Mouse (Mus musculus): ENCODE results near the gene Slc2a12.
A peak's percentile ranks its signal among the peaks of the same experiment; 100 is the strongest.

Gene Slc2a12

DNA sequence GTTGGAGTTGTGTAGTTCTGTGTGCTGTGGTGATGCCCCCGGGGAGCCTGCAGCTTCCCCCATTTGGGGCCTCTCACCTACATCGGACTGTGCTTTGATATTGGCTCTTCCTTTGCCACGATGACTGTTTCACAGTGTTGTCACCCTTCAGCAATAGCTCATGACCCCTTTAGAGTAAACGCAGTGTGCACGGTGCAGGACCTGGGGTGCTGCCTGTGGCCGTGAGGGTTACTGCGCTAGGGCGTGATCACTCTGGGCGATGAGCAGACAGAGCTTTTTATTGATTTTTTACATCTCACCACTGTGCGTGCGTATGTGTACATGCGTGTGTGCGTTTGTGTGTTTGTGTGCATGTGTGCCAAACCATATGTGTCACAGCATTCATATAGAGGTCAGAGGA is 23.7 kb downstream of the Slc2a12 start:
- DNase-seq: no peak

DNA sequence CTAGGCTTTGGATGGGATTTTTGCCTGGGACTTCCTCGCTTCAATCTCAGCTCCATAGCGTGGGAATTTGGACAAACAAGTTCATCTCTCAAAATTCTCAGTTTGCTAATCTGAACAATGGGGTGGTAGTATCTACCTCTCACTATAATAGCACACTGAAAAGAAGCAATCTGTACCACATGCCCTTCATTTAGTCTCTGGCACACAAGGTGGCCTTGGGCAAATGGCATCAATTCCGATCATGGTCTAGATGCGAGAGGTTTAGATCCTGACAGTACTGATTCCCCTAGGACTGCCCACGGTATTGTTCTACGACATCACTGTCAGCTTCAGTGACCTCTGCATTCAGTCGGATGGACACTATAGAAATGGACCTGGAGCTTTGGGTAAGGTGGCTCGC is 29.4 kb downstream of the Slc2a12 start:
- no peak for DNase-seq

DNA sequence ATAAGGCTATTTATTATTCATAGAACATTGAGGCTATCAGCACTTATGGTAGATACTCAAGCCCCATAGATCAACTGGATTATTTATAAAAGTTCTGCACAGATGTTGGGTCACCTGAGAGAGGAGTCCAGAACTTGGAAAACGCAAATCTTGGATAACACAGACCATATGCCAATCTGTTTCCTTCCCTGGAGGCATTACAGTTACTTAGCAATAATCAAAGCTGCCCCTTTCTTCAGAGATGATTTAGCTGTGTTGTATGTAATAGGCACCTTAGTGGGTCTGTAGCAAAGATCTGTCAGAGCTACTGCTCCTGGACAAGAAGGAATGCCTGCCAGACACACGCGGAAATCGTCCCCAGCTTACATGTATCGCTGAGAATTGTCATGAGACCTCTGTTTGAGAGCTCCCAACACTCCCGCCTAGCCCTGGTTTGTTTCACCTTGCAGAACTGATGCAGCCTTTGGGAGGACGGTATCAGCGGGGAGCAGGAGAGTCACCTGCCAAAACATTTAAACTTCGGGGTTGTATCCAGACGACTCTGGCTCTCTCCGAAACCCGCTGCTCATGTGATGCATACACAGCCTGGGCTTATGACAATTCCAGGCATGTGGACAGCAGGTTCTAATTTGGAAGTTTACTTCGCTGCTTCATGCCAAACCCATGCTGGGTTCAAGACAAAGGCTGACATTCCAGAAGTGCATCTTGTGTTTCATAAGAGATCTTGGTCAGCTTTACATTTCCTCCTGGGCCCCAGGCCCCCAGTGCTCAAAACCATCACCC is 31.2 kb downstream of the Slc2a12 start:
- no peak for DNase-seq

DNA sequence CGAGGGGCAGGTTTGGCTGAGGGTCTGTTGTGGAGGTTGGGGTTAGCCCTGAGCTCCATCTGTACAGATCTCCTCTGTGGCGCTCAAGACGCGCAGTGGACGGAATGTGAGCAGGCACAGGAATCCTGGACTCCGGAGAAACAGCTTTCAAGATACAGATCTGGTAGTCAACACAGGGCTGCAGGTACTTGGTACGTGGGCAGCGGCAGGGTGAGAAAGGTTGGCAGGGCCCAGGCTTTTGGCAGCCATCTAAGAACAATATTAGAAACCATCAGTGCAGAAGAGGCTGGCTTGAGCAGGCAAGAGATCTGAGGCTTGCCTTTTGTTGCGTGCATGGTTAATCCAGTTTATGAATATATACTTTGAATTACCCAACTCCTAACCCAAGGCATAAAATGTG is 51.4 kb downstream of the Slc2a12 start:
- DNase-seq: peak; percentile 9

DNA sequence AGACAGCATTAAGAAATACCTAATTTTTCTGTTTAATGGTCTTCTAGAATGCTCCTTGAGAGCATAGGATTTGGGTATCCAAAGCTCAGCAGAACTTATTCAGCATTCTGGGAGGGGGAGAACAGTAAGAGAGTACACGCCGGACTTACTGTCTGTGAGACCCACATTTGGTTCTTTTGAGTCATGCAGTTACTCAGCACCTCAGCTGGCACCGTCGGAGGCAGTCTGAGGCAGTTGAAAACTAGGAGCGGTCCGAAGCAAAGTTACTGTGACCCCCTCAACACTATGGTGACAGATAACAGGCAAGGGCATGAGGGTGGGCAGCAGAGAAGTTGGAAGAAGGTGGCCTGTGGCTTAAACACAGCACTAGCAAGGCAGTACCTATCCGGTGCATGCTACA is 52.1 kb downstream of the Slc2a12 start:
- DNase-seq: no peak

DNA sequence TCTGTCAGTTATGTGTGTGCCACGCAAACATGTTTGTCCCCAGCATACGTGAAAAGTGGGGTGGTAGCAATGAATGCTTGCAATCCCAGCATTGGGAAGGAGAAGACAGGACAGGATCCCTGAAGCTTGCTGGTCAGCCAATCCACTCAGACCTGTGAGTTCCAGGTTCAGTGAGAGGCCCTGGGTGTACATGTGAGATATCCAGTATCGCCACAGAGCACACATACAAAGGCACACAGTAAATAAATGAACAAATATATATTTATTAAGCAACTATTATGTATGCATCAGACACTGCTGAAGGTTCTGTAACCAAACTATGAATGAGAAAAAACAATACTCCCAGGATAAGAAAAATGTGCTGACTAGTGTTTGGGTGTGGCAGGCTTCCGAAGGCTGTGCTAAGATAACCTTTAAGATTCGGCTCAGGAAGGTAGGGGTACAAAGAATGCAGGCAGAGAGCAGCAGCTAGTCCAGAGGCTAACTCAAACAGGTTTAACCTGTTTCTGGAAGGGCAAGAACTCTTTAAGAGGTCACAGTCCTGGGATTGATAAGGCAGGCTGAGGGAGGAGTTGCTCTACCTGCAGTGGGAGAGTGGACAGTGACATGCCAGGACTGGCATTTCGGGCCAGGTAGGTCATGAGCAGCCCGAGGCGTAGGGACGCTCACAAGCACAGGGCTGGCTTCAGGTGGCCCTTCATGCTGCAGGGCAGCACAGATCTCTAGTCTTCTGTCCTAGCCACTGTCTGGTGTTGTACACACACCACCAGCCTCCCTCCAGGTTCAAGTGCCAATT is 53.5 kb downstream of the Slc2a12 start:
- DNase-seq: peak; percentile 24

DNA sequence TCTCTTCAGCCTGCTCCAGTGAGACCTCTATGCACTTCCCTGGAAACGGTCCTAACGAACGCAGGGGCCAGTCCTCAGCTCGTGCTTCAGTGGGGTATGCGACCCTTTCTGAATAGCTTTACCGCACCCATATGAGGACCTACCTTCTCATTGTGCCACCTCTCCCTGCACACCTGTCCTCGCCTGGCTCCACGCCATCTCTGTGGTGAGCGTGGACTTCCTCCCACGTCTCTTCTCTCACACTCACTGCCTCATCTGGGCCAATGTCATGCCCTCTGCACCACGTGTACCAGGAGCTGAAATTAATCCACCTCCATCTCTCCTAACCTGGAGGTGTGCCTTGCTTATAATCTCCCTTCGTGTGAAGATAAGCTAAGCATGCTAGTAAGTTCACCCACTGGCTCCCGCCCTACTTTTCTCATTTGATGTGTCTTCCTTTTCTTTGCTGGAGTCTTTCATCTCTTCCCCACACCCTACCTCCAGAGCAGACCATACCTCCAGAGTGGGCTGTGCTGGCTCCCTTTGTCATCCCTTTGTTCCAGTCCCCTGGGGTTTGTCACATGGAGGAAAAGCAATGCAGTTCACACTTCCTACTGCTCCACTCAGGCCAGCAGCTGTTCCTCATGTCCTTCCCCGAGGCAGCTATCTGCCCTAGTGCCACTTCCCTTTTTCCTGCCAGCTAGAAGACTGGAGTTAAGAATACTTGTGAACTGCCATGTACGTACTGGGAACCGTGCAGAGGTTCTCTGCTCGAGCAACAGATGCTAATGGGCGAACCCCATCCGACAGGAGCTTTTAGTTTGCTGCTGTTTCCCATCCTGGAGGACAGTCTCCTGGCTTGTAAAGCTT is 54.9 kb downstream of the Slc2a12 start:
- no peak for DNase-seq

DNA sequence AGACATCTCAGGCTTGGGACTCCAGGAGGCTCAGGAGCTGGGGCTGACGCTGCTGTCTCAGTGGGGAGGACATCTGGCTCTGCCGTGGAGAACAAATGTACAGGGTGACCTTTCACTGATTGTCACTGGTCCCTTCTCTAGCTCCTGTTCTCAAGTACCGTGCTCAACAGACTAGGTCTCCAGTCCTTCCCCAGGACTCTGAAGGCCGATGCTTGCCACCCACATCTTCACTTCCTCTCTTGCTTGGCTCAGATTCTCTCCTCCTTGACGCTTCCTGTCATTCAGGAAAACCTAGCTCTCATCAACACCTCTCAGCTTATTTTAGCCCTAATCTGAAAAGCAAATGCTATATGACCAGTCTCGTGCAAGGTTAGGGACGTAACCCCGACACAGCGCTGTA is 56.0 kb downstream of the Slc2a12 start:
- DNase-seq: no peak

DNA sequence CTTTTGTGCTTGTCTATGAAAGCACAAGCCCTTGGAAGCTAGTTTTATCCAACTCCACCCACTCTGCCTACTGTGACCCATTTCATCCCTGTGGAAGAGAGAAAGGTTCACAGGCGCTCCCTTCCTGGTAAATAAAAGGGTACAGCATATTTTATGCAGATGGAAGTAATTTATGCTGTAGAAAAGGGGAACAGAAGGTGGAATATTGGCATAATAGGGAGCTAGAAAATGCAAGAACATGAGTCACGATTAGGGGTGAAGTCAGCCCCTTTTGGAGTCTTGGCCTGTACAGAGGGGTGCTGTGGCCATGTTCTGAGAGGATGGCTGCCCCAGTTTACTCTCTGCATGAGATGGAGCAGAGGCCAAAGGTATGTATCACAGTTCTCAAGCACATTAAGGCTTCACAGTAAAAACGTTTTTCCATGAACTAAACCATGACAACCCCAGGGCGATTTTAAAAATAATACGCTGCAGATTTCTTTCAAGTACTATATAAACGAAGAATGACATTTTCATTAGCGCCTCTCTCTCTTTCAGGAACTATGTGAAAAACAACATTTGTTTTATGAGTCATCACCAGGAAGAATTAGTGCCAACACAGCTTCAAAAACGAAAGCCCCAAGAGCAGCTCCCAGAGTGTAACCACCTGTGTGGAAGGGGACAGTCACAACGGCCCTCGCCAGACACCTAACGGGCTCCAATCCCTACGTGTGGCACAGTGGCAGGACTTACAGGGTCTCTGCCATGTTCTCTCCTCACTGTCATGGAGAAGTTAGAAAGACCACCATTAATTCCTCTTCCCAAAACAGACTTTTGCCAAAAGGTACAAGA is 56.9 kb downstream of the Slc2a12 start:
- DNase-seq: no peak

DNA sequence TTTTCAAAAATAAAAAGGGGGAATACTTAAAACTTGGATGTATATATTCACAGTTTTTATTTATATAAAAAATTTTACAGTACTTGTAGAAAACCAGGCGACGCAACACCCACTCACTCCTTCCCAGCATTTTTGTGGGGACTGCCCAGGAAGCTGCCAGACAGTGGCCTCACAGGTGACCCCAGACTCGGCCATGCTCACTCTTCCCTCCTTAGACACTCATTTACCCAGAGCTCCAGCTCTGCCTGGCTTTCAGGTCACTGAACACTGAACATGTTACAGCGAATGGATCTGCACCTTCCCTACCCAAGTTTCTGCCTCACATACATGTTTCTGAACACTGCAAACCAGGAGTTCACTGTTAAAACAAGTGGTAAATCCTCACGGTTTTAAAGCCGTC is 59.0 kb downstream of the Slc2a12 start:
- no peak for DNase-seq

DNA sequence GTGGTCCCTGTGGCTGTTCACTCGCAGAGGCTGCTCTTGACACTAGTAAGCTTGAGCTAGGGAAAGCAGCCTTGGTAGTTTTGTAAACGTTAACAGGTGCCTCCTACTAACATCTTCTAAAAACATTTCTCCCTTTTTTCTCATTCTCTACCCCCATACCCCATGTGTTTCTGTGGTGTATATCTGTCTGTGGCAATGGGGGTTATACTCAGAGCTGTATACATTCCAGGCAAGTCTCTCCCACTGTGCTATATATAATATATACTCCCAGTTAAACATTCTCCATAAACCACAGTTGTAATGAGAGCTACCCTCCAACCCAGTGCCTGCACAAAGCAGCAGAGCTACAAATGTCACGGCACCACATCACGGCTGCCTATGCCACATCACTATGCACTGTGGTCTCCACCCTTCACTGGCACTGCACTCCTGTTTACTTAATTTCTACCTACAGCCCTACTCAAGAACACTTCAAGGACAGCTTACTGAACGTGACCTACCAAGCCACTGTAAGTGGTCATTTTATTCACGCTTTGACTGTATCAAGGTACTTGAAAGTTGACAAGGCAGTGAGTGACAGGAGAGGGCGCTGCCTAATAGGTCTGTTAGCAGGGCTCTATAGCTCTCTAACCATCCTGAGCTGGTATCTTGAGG is 63.5 kb downstream of the Slc2a12 start:
- DNase-seq: no peak

DNA sequence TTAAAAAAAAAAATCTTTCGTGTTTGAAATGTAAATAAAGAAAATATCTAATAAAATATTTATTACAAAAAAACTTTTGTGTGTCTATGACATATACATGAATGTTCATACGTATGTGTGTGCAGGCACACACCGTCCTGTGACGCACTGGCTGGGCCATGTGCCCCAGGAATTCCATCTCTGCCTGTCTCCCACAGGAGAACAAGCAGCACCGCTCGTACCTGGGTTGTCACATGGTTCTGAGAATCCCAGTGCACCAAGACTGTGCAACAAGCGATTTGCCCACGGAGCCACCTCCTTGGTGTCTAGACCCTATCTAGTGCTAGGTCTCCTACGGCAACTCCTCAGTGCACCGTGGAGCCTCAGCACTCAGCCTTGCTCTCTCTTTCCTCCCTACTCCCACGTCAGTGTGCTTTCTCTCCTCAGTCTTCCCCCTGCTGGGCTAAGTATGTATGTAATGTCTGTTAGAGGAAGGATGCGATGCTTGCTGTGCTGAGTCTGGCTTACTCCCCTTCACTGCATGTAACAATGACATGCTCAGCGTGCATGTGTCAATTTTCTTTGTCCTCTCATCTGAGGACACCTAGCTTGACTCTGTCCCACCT is 65.5 kb downstream of the Slc2a12 start:
- DNase-seq: no peak

DNA sequence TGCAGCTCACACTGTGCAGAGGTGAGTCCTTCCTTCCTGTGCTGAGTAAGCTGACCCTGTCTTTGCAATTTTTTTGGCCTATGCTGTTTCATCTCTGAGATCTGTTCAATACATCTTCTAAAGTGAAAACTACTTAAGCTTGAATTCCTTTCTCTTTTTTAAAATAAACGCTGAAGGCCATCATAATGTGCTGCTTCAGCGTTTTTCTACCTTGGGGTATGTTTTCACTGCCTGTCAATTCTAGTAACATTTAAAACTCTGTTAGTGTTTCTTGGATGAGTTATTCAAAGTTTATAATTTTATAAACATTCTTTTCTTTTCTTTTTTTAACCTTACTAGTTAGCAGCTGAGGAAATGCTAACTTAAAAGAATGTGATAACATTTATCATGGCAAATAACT is 68.1 kb downstream of the Slc2a12 start:
- no peak for DNase-seq

DNA sequence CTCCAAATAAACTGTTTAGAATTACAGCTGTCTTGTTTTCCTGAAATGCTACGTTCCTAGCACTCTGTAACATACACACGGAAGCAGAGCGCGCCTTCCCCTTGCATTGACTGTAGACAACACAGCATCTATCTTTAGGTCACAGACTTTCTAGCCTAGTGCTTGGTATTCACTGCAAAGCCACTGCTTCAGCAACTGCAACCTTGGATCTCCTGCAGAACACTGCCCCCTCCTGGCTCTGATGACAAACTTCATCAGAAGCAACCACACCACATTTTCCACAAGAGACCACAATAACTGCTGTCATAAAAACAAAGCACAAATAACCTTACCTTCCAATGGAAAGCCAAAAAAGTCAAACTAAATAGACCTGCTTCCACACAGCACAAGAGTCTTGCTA is 69.7 kb downstream of the Slc2a12 start:
- peak; percentile 53 for DNase-seq

DNA sequence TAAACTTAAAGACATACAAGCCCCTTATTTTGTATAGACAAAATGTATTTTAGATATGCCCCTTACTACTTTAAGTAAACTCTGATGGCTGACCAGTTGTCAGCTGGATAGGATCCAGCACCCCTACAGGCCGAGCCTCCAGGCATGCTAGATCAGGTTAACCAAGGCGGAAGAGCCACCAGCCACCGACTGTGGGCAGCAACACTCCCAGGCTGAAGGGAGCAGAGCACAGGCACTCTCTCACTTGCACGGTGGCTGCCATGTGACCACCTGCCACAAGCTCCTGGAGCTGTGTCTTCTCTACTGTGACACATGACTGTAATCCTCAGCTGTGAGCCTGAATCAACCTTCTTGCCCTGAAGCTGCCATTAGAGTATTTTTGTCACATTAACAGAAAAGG is 73.7 kb downstream of the Slc2a12 start:
- DNase-seq: no peak

DNA sequence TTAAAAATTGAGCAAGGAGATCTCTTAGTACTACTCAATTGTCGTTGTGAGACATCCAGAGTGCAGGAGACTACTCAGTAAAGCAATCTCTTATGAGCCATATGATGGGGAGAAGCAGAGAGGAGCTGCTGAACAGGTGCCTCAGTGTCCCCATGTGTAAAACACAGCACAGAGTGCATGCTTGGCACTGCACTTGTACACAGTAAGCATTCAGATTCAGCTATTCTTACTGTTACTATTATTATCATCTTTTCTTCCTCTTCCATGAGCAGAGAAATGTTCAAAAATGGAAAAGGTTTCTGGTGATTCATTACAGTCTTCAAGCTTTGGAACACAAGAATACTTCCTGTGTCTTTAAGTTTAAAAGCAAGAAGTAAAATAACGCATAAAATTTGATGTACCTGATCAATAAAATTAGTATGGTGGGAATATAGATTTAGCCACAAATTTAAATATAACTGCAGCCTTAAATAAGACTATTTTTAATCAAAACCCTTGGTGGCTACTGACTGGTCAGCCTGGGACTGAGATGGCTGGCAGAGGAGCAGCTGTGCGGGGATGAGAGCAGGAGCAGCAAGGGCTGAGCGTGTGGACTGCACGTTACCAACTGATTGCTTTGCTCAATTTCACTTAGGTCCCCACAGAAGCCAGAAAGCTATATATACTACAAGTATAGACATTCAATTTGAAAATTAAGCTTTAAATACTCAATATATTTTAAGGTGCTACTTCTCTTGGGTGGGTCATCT is 76.1 kb downstream of the Slc2a12 start:
- DNase-seq: no peak

DNA sequence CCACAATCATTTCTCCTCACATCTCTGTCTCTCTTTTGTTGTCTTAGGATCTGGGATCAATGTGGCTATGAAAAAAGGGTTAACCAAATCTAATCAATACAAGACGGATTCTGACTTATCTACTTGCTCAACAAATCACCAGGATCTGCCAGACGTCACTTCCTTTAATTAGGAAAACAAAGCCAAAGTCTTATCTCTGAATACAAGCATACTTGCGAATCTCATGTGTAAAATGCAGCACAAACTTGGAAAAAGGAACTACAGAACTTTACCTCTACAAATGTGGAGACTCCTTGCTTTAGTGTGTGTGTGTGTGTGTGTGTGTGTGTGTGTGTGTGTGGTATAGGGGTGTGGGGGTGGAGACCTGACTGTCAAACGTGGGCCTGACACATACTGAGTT is 80.4 kb downstream of the Slc2a12 start:
- no peak for DNase-seq

DNA sequence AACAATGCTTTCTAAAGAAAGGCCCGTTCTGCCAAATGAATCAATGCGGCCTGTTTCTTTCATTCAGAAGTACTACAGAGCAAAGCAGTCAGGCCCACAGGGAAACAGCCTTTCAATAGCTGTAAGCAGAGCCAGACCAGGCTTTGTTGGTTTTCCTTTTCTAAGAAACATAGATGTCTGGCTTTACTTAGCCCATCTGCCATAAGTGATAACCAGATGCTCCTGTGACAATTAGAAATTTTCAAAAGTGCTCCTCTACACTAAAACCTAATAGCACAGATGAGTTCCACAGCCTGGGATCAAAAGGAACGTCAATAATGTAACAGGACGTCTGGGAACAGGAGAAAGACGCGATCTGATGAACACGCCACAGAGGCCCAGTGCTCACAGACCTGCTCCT is 81.5 kb downstream of the Slc2a12 start:
- no peak for DNase-seq

DNA sequence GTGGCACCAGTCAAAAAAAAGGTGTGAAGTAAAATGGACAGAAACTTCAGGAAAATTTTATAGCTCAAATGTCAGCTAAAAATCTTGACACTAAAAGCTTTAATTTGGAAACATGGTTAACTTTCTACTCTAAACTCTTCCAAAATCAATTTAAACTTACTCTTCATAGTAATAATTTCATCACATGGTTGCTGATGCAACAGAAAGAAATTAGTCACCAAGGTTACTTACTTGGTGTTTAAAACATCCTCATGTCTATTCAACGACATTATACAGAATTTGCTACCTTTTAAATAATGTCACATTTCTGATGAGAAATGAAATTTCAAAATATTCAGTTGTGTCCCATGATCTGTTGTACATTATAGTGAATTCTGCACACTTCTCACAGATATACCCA is 83.4 kb downstream of the Slc2a12 start:
- no peak for DNase-seq

DNA sequence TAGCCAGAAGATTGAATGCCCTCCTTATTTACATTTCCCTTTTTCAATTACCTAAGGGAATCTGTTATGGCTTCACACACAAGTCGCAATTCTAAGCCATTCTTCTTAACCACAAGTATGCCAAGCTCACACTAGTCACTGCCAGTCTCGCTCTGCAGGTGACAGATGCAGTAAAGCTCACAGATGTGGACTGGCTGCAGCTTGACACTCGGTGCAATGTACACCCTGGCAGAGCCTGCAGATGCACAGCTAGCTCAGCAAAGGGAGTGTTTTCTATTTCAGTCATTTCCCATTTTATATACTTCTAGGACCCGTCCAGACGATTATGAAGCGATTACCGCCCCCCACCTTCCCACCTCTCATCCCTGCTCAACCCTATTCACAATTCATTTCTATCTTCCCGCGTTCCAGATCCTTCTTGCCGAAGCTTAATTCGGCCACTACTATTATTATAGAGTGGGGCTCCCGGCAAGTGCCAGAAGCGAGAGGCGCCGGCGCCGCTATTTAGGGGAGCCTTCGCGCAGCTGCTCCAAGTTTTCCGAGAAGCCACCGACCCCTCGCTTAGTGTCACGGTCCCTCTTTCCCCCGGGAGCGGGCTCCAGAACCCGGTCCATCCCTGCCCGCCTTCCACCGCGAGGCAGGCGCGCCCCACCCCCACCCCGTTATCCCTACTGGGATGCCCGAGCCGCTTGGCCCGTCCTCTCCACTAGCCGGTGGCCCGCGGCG is 85.6 kb downstream of the Slc2a12 start:
- DNase-seq: no peak
